In the genomic region with DNA sequence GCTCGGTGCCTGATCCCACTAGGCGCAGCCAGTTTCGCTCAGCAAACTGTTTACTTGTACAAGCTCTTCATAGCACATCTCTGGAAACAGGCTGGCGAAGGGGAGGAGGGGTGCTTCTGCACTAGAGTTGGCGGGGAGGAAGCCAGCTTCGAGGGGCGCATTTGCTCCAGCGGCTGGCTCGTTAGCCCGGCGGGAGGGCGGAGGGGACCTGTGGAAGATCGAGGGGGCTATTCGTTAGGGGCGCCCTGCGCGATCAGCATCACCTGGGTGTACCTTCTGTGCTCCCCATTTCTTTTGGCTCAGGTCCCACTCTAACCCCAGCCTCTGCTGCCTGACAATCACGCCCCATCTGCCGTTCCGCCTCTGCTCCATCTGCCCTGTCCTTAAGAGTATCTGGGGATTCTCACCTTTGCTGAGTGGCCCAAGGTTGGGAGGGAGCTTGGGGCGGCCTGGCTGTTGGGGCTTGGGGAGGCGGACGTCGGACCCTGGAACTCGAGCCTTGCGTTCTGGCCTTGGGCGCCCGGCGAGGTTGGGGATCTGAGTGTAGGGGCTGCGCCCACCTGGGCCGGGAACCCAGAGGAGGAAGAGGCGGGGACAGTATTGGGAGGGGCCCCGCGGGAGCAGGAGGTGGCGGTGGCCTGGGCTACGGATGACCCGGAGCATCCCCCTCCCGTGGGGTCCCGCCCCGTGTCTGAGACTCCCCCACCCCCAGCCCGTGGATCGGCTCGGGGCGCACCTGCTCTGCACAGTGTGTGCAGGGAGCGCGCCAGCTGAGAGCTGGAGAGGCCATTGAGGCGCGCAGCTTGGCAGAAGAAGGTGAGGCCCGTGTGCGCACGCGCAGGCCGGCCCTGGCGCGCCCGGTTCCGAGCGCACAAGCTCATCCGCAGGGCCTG, we compare ENCODE assay signal across 7 mouse cellular contexts. TPM values are rescaled to one million over a fixed set of nuclear protein-coding genes. Genes with fewer than 3 reads are reported as not detected.
DNase-seq lines count a peak whose midpoint lies in the region; ATAC-seq lines count a peak whose summit lies in the region.

No protein-coding gene starts in this region.

- H3K27ac ChIP-seq in forebrain, embryonic 14.5 days (ENCODE audit: low read depth, low read length): peak overlapping the region; percentile 60; the same call in 1 of the 2 replicates
- 0 out of 2 replicates have a peak overlapping the region, but pooled peaks have one; percentile 14 for H3K27ac ChIP-seq in hindbrain, embryonic 14.5 days
- H3K27ac ChIP-seq in midbrain, embryonic 16.5 days (ENCODE audit: low read length): 0 out of 2 replicates have a peak overlapping the region, but pooled peaks have one; percentile 14

- intact Hi-C loops in left cerebral cortex, postnatal 36 days (cut with DNase I): loop anchor here (2.0 kb wide), 1 partner anchor 20 kb away; a partner anchor contains a TSS

- peaks cover 17% of the 10 kb centered on the region for H3K4me1 ChIP-seq in forebrain, embryonic 14.5 days (ENCODE audit: control insufficient read depth, insufficient read depth, low read length)
- peaks cover 22% of the 10 kb centered on the region for H3K4me1 ChIP-seq in hindbrain, embryonic 14.5 days (replicated peaks; ENCODE audit: control insufficient read depth, insufficient read depth, low read length)
- H3K4me1 ChIP-seq in midbrain, embryonic 16.5 days (ENCODE audit: control insufficient read depth, insufficient read depth, low read length): peaks cover 25% of the 10 kb centered on the region

- DNase-seq in R1 (ENCODE audit: low read depth, low spot score): peak; percentile 85
- DNase-seq in forebrain, embryonic 14.5 days (ENCODE audit: low spot score): peak; percentile 81
- peak; percentile 77 for DNase-seq in hindbrain, embryonic 14.5 days (ENCODE audit: low spot score)
- peak; percentile 85 to 89 for DNase-seq in left cerebral cortex, postnatal 36 days (ENCODE audit: low spot score in 2 of 2)
- no peak for DNase-seq in yolk sac, embryonic 10.5 days (ENCODE audit: low spot score)

- peak overlapping the region; percentile 63 for H3K9ac ChIP-seq in forebrain, embryonic 14.5 days (ENCODE audit: low read length)
- peak overlapping the region; percentile 75 for H3K9ac ChIP-seq in hindbrain, embryonic 14.5 days
- peak overlapping the region; percentile 77 for H3K9ac ChIP-seq in midbrain, embryonic 16.5 days (ENCODE audit: low read depth, low read length)

- no peaks in the 10 kb centered on the region for H3K36me3 ChIP-seq in forebrain, embryonic 14.5 days (ENCODE audit: control insufficient read depth, insufficient read depth, low read length)
- peaks cover 19% of the 10 kb centered on the region; the same call in 1 of the 2 replicates for H3K36me3 ChIP-seq in hindbrain, embryonic 14.5 days (replicated peaks; ENCODE audit: control insufficient read depth, insufficient read depth)
- no peaks in the 10 kb centered on the region; the same call in 1 of the 2 replicates for H3K36me3 ChIP-seq in midbrain, embryonic 16.5 days (ENCODE audit: control insufficient read depth, insufficient read depth, low read length)

- H3K4me2 ChIP-seq in forebrain, embryonic 14.5 days (ENCODE audit: low read length): peak overlapping the region; percentile 88
- peak overlapping the region; percentile 97 for H3K4me2 ChIP-seq in hindbrain, embryonic 14.5 days (replicated peaks)
- peak overlapping the region; percentile 80 for H3K4me2 ChIP-seq in midbrain, embryonic 16.5 days (ENCODE audit: low read length)

- peak overlapping the region; percentile 43 for H3K4me3 ChIP-seq in forebrain, embryonic 14.5 days (ENCODE audit: low read depth, low read length)
- H3K4me3 ChIP-seq in hindbrain, embryonic 14.5 days (replicated peaks; ENCODE audit: low read length): peak overlapping the region; percentile 54
- H3K4me3 ChIP-seq in midbrain, embryonic 16.5 days (ENCODE audit: low read depth, low read length): peak overlapping the region; percentile 50

- under 1% methylated on average over 59 of the region's 59 CpGs for WGBS in forebrain, embryonic 14.5 days
- WGBS in hindbrain, embryonic 14.5 days: under 1% methylated on average over 58 of the region's 59 CpGs
- under 1% methylated on average over 58 of the region's 59 CpGs for WGBS in midbrain, embryonic 16.5 days

- no peaks in the 10 kb centered on the region for H3K9me3 ChIP-seq in forebrain, embryonic 14.5 days (replicated peaks; ENCODE audit: control insufficient read depth, low read length)
- H3K9me3 ChIP-seq in hindbrain, embryonic 14.5 days (ENCODE audit: control insufficient read depth, low read length): no peaks in the 10 kb centered on the region
- no peaks in the 10 kb centered on the region for H3K9me3 ChIP-seq in midbrain, embryonic 16.5 days (replicated peaks; ENCODE audit: control insufficient read depth, low read length, poor library complexity, severe bottlenecking)

- peak; percentile 74; the same call in 1 of the 2 replicates for ATAC-seq in cerebellum, adult (ENCODE audit: insufficient number of reproducible peaks, low FRiP score, low TSS enrichment)
- peak; percentile 81 for ATAC-seq in forebrain, embryonic 14.5 days
- peak; percentile 70; the same call in 1 of the 2 replicates for ATAC-seq in hindbrain, embryonic 14.5 days (ENCODE audit: low FRiP score)
- peak; percentile 85 for ATAC-seq in midbrain, embryonic 16.5 days

- peaks cover 52% of the 10 kb centered on the region for H3K27me3 ChIP-seq in forebrain, embryonic 14.5 days (replicated peaks; ENCODE audit: control insufficient read depth, insufficient read depth, low read length)
- peaks cover 69% of the 10 kb centered on the region for H3K27me3 ChIP-seq in hindbrain, embryonic 14.5 days (ENCODE audit: control insufficient read depth, insufficient read depth, low read length)
- H3K27me3 ChIP-seq in midbrain, embryonic 16.5 days (ENCODE audit: control insufficient read depth, insufficient read depth, low read depth, low read length): peaks cover 35% of the 10 kb centered on the region

RNA-seq across cellular contexts. Expression of a gene that starts 9.2 kb away (rescaled TPM):
- 0.78 and 1.2 TPM in 2 replicates for polyA plus RNA-seq in forebrain, embryonic 14.5 days (2014; fragmentation: Nextera tagmentation; extraction: Ambion mirVana)
- polyA plus RNA-seq in hindbrain, embryonic 14.5 days (2014; fragmentation: Nextera tagmentation; extraction: Ambion mirVana): 1.9 TPM in 2 replicates
- 1 to 10 TPM; 1.8 to 2.4 TPM for total RNA-seq in left cerebral cortex, postnatal 36 days (2021)
- 2.3 and 3.1 TPM in 2 replicates for polyA plus RNA-seq in midbrain, embryonic 16.5 days (2015; fragmentation: Nextera tagmentation; extraction: Ambion mirVana)

RNA-seq across cellular contexts. Expression of a gene that starts 19.1 kb away (rescaled TPM):
- not detected in 2 replicates for polyA plus RNA-seq in forebrain, embryonic 14.5 days (2014; fragmentation: Nextera tagmentation; extraction: Ambion mirVana)
- polyA plus RNA-seq in hindbrain, embryonic 14.5 days (2014; fragmentation: Nextera tagmentation; extraction: Ambion mirVana): 0.29 and 0.31 TPM in 2 replicates
- total RNA-seq in left cerebral cortex, postnatal 36 days (2021): 1 to 10 TPM; 2.0 to 2.4 TPM
- polyA plus RNA-seq in midbrain, embryonic 16.5 days (2015; fragmentation: Nextera tagmentation; extraction: Ambion mirVana): 1.2 and 1.3 TPM in 2 replicates

RNA-seq across cellular contexts. Expression of a gene that starts 28.2 kb away (rescaled TPM):
- polyA plus RNA-seq in forebrain, embryonic 14.5 days (2014; fragmentation: Nextera tagmentation; extraction: Ambion mirVana): 1.2 and 3.2 TPM in 2 replicates
- 6.1 and 8.0 TPM in 2 replicates for polyA plus RNA-seq in hindbrain, embryonic 14.5 days (2014; fragmentation: Nextera tagmentation; extraction: Ambion mirVana)
- total RNA-seq in left cerebral cortex, postnatal 36 days (2021): 100 to 1,000 TPM; 129 to 172 TPM
- 5.7 and 6.3 TPM in 2 replicates for polyA plus RNA-seq in midbrain, embryonic 16.5 days (2015; fragmentation: Nextera tagmentation; extraction: Ambion mirVana)
